Mouse (Mus musculus) CH12.LX (cell line): ENCODE data around the gene Urad.

Experiments used
- CHD2 ChIP-seq: IDR thresholded peaks from 2 replicates; pipeline ENCODE4 v1.6.1; 2011; ENCODE audit warnings: low read length, improper control_type of control experiment
- MEF2A ChIP-seq: IDR thresholded peaks from 2 replicates; pipeline ENCODE4 v1.6.1; 2014; ENCODE audit warnings: low read depth, mild to moderate bottlenecking, inconsistent platforms, low read length, improper control_type of control experiment, borderline replicate concordance
- MXI1 ChIP-seq: IDR thresholded peaks from 2 replicates; pipeline ENCODE4 v1.6.1; 2011; ENCODE audit warnings: mild to moderate bottlenecking, low read depth, low read length, improper control_type of control experiment
- PAX5 ChIP-seq: IDR thresholded peaks from 2 replicates; pipeline ENCODE4 v1.6.1; 2012; ENCODE audit warnings: low read length, inconsistent platforms, mixed read lengths
- POLR2A ChIP-seq: IDR thresholded peaks from 2 replicates; pipeline ENCODE4 v1.6.1; 2011; ENCODE audit warnings: low read depth, mild to moderate bottlenecking, improper control_type of control experiment, low read length
- POLR2AphosphoS2 ChIP-seq: IDR thresholded peaks from 2 replicates; pipeline ENCODE4 v1.6.1; 2011; ENCODE audit warnings: low read depth, low read length, improper control_type of control experiment
- TBP ChIP-seq: conservative IDR thresholded peaks from 2 replicates; pipeline ENCODE4 v1.6.1; 2011; ENCODE audit warnings: low read depth, low read length, improper control_type of control experiment
- TCF12 ChIP-seq: IDR thresholded peaks from 2 replicates; pipeline ENCODE4 v1.6.1; 2014; ENCODE audit warnings: low read depth, mild to moderate bottlenecking, inconsistent platforms, low read length, improper control_type of control experiment
- ZMIZ1 ChIP-seq: IDR thresholded peaks from 2 replicates; pipeline ENCODE4 v1.6.1; 2012; ENCODE audit warnings: low read depth, mild to moderate bottlenecking, inconsistent platforms, low read length, improper control_type of control experiment

GRCm38 (mm10) chr5:147293127-147293910 lies 28.9 kb downstream of the Urad start:
- TF ChIP-seq TBP (no peak), TCF12 (peak; percentile 70), CHD2 (no peak), MXI1 (no peak), POLR2AphosphoS2 (no peak), ZMIZ1 (no peak), PAX5 (no peak), POLR2A (no peak), MEF2A (0 out of 2 replicates have a peak, but pooled peaks have one; percentile 36)
